Mouse (Mus musculus) cortical plate, adult 2 months (tissue): ENCODE data around the gene Phf10. TPM values are rescaled to one million over a fixed set of nuclear protein-coding genes. Genes with fewer than 3 reads are reported as not detected.
"Not testable (repeated sequence)": the region's sequence is repeated elsewhere in the genome, so short reads cannot be mapped to it uniquely, and the experiment has no call there.

ENCODE experiments used
- H3K27ac ChIP-seq: fragments of 200-500 bp; 2 replicates; pipeline ENCODE4 v1.5.1; 2012; ENCODE audit warnings: low read length, control low read depth, inconsistent platforms; ENCODE audit not compliant: insufficient read depth
- H3K4me1 ChIP-seq: fragments of 200-500 bp; 2 replicates; pipeline ENCODE4 v1.6.1; 2011; ENCODE audit warnings: low read length; ENCODE audit not compliant: control insufficient read depth, insufficient read depth
- H3K4me3 ChIP-seq: fragments of 200-500 bp; 2 replicates; pipeline ENCODE4 v1.5.1; 2011; ENCODE audit warnings: mild to moderate bottlenecking, low read length, control low read depth; ENCODE audit not compliant: insufficient read depth
- CTCF ChIP-seq: fragments of 200-500 bp; IDR thresholded peaks from 2 replicates; pipeline ENCODE4 v1.5.1; 2011; ENCODE audit warnings: mild to moderate bottlenecking, control low read depth, low read length; ENCODE audit not compliant: insufficient read depth; ENCODE audit errors: extremely low read depth
- POLR2A ChIP-seq: fragments of 200-500 bp; IDR thresholded peaks from 2 replicates; pipeline ENCODE4 v1.6.1; 2011; ENCODE audit warnings: mild to moderate bottlenecking, low read length, control low read depth; ENCODE audit not compliant: insufficient read depth; ENCODE audit errors: extremely low read depth
- polyA plus RNA-seq: library from polyadenylated mRNA; depleted of rRNA; stranded (reverse); fragments of >200 nt; gene quantifications from 2 replicates; pipeline ENCODE4 v1.2.3, GENCODE M21; 2012

Gene Phf10
- polyA plus RNA-seq, 1 experiment = 46.4 TPM

DNA sequence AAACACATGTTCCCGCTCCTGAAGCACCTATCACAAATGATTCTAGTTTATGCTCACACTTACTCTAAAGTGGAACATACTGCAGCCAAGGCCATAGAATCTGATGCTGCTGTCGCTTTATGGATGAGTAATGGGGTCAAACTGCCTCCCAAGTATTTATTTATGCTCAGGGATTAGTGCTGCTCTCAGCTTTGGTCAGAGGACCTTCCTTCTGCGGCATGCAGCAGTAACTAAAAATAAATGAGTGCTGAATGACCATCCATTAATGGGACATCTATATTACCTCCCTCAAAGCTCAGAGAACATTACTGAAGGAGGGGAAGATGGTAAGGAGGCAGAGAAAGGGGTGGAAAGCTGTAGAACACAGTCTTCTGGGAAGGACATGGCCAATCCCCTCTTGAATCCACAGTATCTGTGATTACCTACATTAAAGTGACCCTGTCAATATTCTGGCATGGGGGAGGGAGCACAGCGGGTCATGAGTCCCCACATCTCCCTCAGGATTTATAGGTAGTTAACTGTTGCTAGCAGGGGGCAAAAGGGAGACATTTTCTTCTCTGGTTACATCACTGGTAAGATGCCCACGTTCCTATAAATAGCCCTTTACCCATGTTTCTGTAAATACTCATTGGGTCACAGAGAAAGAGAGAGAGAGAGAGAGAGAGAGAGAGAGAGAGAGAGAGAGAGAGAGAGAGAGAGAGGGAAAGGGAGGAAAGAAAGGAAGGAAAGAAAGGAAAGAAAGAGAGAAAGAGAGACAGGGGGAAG, 25.1 kb downstream of the Phf10 start:
- Histone ChIP-seq H3K27ac (no peak overlapping the region), H3K4me1 (no peaks in the 10 kb centered on the region), H3K4me3 (no peak overlapping the region)
- TF ChIP-seq POLR2A (no peak), CTCF (no peak)

DNA sequence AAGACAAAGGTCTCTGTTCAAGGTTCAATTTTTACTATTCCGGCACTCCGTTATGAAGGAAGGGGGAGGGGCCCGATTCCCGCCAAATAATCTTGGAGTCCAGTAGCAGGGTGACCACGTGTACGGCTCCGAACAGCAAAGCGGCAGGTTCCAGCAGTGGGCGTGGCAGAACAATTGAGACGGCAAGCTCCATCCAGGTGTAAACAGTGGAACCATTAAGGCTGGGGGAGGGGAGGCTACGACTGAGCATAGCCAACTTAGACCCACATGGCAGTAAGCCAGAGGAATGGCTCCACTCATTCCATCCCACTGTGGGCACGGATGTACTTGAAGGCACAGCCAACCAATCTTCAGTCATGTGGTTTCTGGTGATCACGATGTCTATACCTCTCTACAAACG, 25.8 kb downstream of the Phf10 start:
- not testable (repeated sequence) for H3K27ac ChIP-seq, H3K4me3 ChIP-seq, H3K4me1 ChIP-seq

DNA sequence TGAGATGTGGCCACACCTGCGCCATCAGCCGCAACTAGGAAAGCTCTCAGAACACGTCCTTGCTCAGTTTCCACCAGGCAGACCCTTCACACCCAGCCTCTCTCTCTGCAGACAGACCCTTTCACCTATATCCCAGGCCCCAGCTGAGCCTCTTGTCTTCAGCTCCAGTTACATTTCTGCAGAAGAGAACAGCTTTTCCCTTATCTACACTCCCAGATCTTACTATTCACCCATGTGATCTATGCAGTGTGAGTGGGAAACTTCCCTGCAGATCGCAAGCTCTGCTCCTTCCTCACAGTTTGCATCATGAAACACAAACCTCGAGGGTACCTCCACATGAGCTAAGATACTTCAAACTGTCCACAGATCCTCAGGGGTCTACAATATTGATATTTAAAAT, 29.6 kb downstream of the Phf10 start:
- no peak for TF ChIP-seq POLR2A
- Histone ChIP-seq H3K4me3 (no peak overlapping the region), H3K27ac (no peak overlapping the region), H3K4me1 (no peaks in the 10 kb centered on the region)

DNA sequence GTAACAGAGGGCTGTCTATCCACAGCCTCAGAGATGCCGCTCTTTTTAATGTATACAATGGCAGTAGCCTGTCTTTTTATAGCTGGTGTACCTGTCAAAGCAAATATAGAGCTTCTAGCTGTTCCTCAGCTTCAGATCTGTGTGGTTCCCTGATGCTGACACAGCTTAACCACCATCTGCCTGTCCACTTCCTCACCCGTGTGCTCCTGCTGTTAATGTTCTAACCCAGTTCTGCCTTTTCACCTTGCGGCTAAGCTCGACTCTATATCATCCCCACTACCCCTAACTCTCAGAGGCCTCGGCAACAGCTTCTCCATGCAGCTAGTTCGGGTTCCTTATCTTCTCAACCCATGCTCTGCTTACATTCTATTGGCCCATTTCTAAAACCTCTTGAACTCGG, 30.4 kb downstream of the Phf10 start:
- TF ChIP-seq CTCF (no peak), POLR2A (no peak)
- Histone ChIP-seq H3K27ac (no peak overlapping the region), H3K4me1 (no peaks in the 10 kb centered on the region), H3K4me3 (no peak overlapping the region)

DNA sequence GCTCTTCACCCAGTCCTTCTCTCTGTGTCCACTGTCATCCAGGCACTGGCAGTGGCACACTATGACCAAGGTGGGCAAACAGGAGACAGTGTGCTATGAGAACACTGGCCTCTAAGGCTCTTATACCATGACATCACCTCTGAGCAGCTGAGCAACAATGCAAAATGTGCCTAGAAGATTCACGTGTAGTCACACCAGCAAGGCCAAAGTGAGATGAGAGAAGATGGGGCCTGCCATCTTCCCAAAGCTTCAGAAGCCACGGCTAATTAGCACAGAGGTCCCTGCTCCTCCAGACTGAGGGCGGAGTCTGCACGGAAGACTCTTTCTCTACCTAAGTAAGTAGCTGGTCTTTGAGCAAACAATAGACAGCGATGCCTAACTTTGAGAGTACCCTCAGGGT, 32.4 kb downstream of the Phf10 start:
- TF ChIP-seq CTCF (no peak), POLR2A (no peak)
- H3K27ac ChIP-seq = no peak overlapping the region
- H3K4me3 ChIP-seq = no peak overlapping the region
- H3K4me1 ChIP-seq = no peaks in the 10 kb centered on the region

DNA sequence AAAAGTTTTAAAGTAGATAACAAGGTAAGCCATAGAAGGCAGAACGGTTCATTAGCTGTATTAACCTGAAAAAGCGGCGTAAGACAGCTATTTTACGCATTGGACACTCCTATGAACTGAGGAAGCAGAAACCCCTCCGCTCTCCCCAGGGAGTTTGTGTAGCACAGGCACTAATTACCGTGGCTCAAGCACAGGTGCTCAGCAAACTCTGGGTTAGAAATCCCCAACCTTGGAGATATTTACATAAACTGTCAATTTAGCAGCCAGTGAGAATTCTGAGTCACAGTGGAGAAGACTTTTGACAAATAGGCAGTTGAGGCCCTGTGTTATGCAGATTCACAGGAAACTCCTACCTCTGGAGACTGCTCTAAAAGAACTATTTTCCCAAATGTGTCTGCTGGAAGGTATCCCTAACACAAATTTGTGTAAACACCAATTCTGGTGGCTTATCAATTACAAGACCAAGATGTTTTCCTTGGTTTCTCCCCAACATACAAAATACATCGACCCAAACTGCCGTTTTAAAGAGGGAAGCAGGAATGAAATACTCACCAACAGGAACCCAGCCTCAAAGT, 33.3 kb downstream of the Phf10 start:
- no peak overlapping the region for H3K27ac ChIP-seq
- H3K4me1 ChIP-seq = no peaks in the 10 kb centered on the region
- no peak for TF ChIP-seq POLR2A
- TF ChIP-seq CTCF = no peak
- H3K4me3 ChIP-seq = no peak overlapping the region

DNA sequence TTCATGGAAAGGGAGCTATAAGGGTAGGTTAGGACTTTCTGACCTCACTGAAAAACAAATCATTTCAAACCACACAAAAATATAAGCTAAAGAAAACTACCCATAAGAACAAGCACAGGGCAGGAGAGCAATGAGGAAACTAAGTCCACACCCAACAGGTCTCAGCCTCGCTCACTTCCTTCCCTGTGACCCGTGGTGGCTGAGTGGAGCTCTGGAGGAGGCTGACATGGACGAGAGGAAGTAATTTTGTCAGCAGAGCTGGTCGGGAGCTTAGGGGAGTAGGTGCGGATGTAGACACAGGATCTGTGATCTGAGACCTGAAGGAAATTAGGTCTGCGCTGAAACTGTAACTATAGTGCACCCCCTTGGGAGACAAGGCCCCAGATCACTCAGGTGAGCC, 39.5 kb downstream of the Phf10 start:
- H3K27ac ChIP-seq = no peak overlapping the region
- H3K4me3 ChIP-seq = no peak overlapping the region
- TF ChIP-seq CTCF = no peak
- no peak for TF ChIP-seq POLR2A
- no peaks in the 10 kb centered on the region for H3K4me1 ChIP-seq

DNA sequence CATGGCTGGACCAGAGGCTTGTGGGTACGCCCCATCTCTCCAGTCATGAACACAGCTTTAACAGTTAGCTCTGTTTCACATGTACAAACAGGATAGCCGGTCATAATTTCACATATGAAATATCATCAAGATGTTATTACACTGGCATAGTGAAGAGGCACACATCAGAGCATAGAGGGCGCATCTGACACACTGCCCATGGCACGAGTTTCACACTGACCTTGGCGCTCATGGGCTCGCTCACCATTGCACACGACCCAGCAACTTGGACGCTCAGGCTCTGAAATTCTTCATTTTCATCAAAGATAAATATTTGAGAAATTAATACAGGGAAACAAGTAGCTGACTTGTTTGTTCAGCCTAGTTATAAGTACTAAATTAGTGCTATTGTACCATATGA, 43.2 kb downstream of the Phf10 start:
- Histone ChIP-seq H3K27ac (no peak overlapping the region), H3K4me3 (no peak overlapping the region), H3K4me1 (no peaks in the 10 kb centered on the region)
- TF ChIP-seq POLR2A (no peak), CTCF (no peak)

DNA sequence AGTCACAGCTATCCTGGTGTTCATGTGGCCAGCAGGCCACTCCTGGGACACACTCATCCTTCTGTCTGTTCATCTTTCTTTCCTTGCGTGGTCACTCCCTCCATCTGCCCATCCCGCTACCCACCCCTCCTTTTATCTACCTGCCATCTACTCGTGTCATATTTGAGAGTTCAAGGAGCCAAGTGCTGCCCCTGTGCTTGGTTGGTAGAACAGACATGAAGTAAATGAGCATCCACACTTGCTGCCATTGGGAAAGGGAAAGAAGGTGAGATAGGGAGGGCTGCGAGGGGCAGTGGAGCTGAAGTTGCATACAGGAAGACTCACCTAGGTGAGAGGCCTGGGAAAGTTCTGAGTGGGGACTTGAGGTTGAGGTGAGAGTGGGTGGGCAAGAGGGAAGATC, 46.7 kb downstream of the Phf10 start:
- Histone ChIP-seq H3K27ac (no peak overlapping the region), H3K4me1 (no peaks in the 10 kb centered on the region), H3K4me3 (no peak overlapping the region)
- TF ChIP-seq CTCF = no peak
- no peak for TF ChIP-seq POLR2A

DNA sequence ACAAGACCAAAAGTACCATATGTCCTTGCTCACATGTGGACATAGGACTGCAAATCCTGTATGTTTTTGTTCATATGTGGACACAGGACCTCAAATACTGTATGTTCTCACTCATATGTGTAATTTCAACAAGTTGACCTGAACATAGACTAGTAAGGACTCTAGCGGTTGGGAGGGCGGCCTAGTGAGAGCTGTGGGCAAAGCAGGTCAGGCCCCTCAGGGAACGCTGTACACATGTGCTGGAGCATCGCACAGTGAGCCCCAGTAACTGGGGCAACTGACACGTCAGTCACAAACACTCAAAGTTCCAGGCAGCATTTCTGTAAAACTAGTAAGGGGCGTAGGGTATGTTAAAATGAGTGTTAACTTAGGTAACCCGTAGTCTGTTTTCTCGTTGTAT, 48.1 kb downstream of the Phf10 start:
- no peak overlapping the region for H3K4me3 ChIP-seq
- no peak overlapping the region for H3K27ac ChIP-seq
- H3K4me1 ChIP-seq = no peaks in the 10 kb centered on the region
- TF ChIP-seq POLR2A = no peak
- TF ChIP-seq CTCF = no peak
